Mouse (Mus musculus) midbrain, embryonic 11.5 days (tissue): Measurements from ENCODE around the gene Cbx1. TPM values are rescaled to one million over a fixed set of nuclear protein-coding genes. Genes with fewer than 3 reads are reported as not detected.
A peak's percentile ranks its signal among the peaks of the same experiment; 100 is the strongest.
"Not testable (repeated sequence)": the region's sequence is repeated elsewhere in the genome, so short reads cannot be mapped to it uniquely, and the experiment has no call there.

Source experiments
- ATAC-seq: fragments of 200-750 bp; cut with Nextera tagmentation; 2 replicates; pipeline ENCODE4 v1.8.0; 2017; ENCODE audit warnings: moderate TSS enrichment, moderate library complexity; ENCODE audit not compliant: low FRiP score
- DNase-seq: peaks from one replicate; pipeline ENCODE4 v3.0.0; 2015; ENCODE audit warnings: low spot score; ENCODE audit errors: missing footprints
- H3K27ac ChIP-seq: fragments of 300-500 bp; sonication (generic); 2 replicates; pipeline ENCODE4 v1.5.1; 2014; ENCODE audit warnings: low read depth, low read length
- H3K27me3 ChIP-seq: fragments of 300-500 bp; sonication (generic); 2 replicates; pipeline ENCODE4 v1.6.1; 2014; ENCODE audit warnings: mild to moderate bottlenecking, low read length, moderate library complexity, mixed read lengths; ENCODE audit not compliant: control insufficient read depth, insufficient read depth
- H3K36me3 ChIP-seq: fragments of 300-500 bp; sonication (generic); 2 replicates; pipeline ENCODE4 v1.6.1; 2014; ENCODE audit warnings: mild to moderate bottlenecking, low read length, moderate library complexity, mixed read lengths; ENCODE audit not compliant: control insufficient read depth, insufficient read depth
- H3K4me1 ChIP-seq: fragments of 300-500 bp; sonication (generic); 2 replicates; pipeline ENCODE4 v1.6.1; 2014; ENCODE audit warnings: low read length; ENCODE audit not compliant: control insufficient read depth, insufficient read depth
- H3K4me2 ChIP-seq: fragments of 300-500 bp; sonication (generic); 2 replicates; pipeline ENCODE4 v1.6.1; 2014; ENCODE audit warnings: mild to moderate bottlenecking, moderate library complexity
- H3K4me3 ChIP-seq: fragments of 300-500 bp; sonication (generic); 2 replicates; pipeline ENCODE4 v1.5.1; 2014; ENCODE audit warnings: low read depth, low read length
- H3K9ac ChIP-seq: fragments of 300-500 bp; sonication (generic); 2 replicates; pipeline ENCODE4 v1.6.1; 2014; ENCODE audit warnings: low read length
- H3K9me3 ChIP-seq: fragments of 300-500 bp; sonication (generic); 2 replicates; pipeline ENCODE4 v1.6.1; 2016; ENCODE audit warnings: low read length; ENCODE audit not compliant: control insufficient read depth
- WGBS: fragments of 180-500 bp; shearing (Covaris S2); extraction: QIAGEN DNeasy Blood & Tissue Kit; methylation state at CpG from one replicate; pipeline ENCODE4 v1.1.7; 2014; 5-methylcytosine and 5-hydroxymethylcytosine counted together
- polyA plus RNA-seq: library from polyadenylated mRNA; unstranded; fragments of >200 nt; fragmentation: Nextera tagmentation; extraction: Ambion mirVana; gene quantifications from 2 replicates; pipeline ENCODE4 v1.2.1, GENCODE M21; 2014

Cbx1 gene
- polyA plus RNA-seq, 1 experiment from 2014 or later: 167 TPM

DNA sequence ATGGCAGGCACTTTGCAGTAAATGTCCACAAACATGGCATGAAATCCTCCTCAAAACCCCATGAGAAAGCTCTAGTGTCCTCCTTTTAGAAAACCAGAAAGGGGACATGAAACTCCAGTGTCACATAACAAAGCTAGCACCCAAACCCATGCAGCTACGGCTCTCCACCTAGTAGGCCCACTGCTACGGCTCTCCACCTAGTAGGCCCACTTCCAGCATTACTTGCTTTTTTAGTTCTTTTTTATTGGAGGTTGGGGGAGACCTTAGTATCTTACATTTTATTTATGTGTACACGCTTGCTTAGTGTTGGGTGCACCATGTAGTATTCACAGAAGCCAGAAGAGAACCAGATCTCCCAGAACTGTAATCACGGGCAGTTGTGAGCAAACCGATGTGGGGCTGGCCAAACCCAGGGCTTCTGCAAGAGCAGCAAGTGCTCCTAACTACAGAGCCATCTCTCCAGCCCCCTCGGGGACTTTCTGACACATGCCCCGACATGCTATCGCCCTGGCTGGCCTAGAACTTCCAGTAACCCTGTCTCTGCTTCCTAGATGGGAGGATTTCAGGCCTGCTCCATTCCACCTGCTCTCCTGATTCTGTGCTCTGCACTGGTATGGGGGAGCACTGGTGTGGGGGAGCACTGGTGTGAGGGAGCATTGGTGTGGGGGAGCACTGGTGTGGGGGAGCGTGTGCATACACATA lies 17.5 kb upstream of the Cbx1 start:
- Histone ChIP-seq H3K4me1 (peaks cover 22% of the 10 kb centered on the region), H3K4me2 (no peak overlapping the region), H3K27me3 (no peaks in the 10 kb centered on the region), H3K27ac (no peak overlapping the region), H3K9me3 (no peaks in the 10 kb centered on the region), H3K36me3 (peaks cover 7% of the 10 kb centered on the region; the same call in 1 of the 2 replicates), H3K4me3 (no peak overlapping the region), H3K9ac (no peak overlapping the region)
- 95% methylated on average over 9 of the region's 9 CpGs for WGBS
- DNase-seq (no peak), ATAC-seq (no peak)

DNA sequence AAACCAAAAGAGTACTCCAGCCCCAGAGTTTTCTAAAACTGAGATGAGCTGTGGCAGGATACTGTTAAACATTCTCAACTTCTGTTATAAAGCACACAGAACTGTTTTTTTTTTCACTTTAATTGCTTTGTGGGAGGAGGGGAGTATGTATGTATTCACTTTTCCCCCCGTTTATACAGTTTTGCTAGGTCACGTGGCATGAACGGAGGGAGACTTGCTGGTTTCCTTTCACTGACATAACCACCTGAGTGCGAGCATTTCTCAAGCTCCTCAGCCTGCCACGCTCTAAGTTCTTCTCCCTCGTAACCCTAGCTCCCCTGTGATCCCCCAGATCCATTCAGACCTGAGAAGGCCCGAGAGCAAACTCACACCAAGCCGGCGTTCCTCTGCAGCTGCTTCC lies 16.5 kb upstream of the Cbx1 start:
- no peak for ATAC-seq

DNA sequence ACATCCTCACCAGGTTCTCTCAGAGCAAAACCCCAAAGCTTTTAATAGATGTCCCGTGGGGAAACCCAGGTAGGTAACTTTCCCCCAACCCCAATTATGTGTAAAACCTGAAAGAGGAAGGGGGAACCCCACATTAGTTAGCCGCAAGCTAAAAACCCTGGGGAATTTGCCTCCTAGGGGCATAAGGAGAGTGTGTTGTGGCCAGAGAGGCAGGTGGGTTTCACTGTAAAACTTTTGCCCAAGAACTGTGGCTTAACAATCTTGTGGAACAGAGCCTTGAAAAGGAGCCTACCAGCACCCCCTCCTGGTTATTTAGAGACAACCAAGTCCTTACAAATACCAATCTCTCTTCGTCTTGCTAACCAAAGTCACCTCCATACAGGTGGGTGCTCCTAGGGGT lies 14.4 kb upstream of the Cbx1 start:
- Histone ChIP-seq H3K4me1 (peaks cover 10% of the 10 kb centered on the region), H3K9me3 (no peaks in the 10 kb centered on the region), H3K4me2 (no peak overlapping the region), H3K9ac (no peak overlapping the region), H3K36me3 (peaks cover 7% of the 10 kb centered on the region; the same call in 1 of the 2 replicates), H3K27me3 (no peaks in the 10 kb centered on the region), H3K27ac (no peak overlapping the region), H3K4me3 (no peak overlapping the region)
- no peak for ATAC-seq
- DNase-seq: no peak
- WGBS: 82% methylated on average over 3 of the region's 3 CpGs

More for the DNA sequence above, 16.5 kb upstream of the Cbx1 start:
- Histone ChIP-seq H3K4me1 (peaks cover 19% of the 10 kb centered on the region), H3K4me3 (no peak overlapping the region), H3K36me3 (peaks cover 7% of the 10 kb centered on the region; the same call in 1 of the 2 replicates), H3K9me3 (no peaks in the 10 kb centered on the region), H3K9ac (no peak overlapping the region), H3K27ac (no peak overlapping the region), H3K27me3 (no peaks in the 10 kb centered on the region), H3K4me2 (no peak overlapping the region)
- WGBS: 92% methylated on average over 9 of the region's 9 CpGs
- no peak for DNase-seq

DNA sequence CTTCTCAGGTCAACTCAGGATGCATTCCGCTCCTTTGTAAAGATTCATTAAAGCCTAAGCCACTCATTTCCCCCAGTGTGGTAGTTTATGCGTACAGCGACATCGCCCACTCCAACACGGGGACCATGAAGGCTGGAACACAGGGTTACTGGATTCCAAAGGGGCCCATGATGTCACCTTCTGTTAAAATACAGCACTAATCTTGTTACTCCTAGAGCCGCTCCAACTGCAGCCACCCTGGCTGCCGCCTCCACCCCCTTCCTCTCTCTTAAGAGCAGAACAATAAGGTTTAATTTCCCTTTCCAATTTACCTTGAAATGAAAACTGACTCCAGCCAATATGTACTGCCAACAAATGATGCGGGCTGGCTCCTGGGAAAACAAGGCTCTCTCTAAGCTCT lies 13.9 kb upstream of the Cbx1 start:
- H3K9me3 ChIP-seq: no peaks in the 10 kb centered on the region
- DNase-seq (no peak), ATAC-seq (no peak)
- peaks cover 10% of the 10 kb centered on the region for H3K4me1 ChIP-seq
- H3K4me3 ChIP-seq: no peak overlapping the region
- H3K9ac ChIP-seq: no peak overlapping the region
- H3K4me2 ChIP-seq: no peak overlapping the region
- H3K36me3 ChIP-seq: peaks cover 7% of the 10 kb centered on the region; the same call in 1 of the 2 replicates
- H3K27me3 ChIP-seq: no peaks in the 10 kb centered on the region
- no peak overlapping the region for H3K27ac ChIP-seq
- 89% methylated on average over 8 of the region's 8 CpGs for WGBS

DNA sequence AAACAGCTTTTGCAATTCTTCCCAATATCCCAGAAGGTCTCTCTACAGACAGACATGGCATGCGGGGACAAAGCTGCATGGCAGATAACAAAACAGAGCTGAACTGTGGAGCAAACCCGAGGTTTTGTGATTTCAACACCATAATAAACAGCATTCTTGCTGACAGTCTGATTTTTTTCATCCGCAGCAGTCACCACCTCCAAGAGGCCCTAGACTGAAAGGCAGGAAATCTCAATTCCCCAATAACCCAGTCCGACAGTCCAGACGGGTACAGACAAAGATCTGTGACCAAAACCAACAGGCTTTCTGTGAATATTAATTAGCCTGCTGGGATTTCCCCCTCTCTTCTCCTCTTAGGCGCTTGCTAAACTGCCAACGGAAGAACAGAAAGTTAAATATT lies 13.3 kb upstream of the Cbx1 start:
- WGBS: 80% methylated on average over 7 of the region's 7 CpGs
- no peak overlapping the region for H3K4me2 ChIP-seq
- no peak for ATAC-seq

DNA sequence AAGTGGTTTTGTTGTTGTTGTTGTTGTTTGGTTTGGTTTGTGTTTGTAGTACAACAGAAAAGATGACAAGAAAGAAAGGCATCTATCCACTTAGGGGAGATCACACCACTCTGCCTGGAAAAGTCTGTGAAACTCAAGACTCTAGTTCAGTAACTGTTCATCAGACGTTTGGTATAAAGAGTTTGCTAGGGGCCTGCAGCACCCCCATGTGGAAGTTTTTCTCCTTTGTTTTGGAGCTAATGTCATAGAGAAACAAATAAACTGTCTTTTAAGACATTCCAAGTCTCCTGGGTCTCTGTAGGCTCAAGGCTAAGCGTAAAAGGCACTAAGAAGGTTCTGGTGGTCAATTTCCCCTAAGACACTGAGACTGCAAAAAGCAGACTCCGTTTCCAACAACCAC lies 12.9 kb upstream of the Cbx1 start:
- no peak for DNase-seq
- Histone ChIP-seq H3K9me3 (no peaks in the 10 kb centered on the region), H3K27me3 (no peaks in the 10 kb centered on the region), H3K4me3 (peak overlapping the region; percentile 44; the same call in 1 of the 2 replicates), H3K4me1 (peaks cover 10% of the 10 kb centered on the region), H3K36me3 (peaks cover 3% of the 10 kb centered on the region; the same call in 1 of the 2 replicates), H3K27ac (no peak overlapping the region), H3K9ac (no peak overlapping the region), H3K4me2 (peak overlapping the region; percentile 85)
- WGBS: 49% methylated on average over 3 of the region's 3 CpGs
- ATAC-seq: no peak

More for the DNA sequence above, 13.3 kb upstream of the Cbx1 start:
- H3K9me3 ChIP-seq: no peaks in the 10 kb centered on the region
- H3K9ac ChIP-seq: no peak overlapping the region
- peaks cover 10% of the 10 kb centered on the region for H3K4me1 ChIP-seq
- H3K27ac ChIP-seq: no peak overlapping the region
- no peak for DNase-seq
- H3K27me3 ChIP-seq: no peaks in the 10 kb centered on the region
- peaks cover 3% of the 10 kb centered on the region; the same call in 1 of the 2 replicates for H3K36me3 ChIP-seq
- H3K4me3 ChIP-seq: no peak overlapping the region

DNA sequence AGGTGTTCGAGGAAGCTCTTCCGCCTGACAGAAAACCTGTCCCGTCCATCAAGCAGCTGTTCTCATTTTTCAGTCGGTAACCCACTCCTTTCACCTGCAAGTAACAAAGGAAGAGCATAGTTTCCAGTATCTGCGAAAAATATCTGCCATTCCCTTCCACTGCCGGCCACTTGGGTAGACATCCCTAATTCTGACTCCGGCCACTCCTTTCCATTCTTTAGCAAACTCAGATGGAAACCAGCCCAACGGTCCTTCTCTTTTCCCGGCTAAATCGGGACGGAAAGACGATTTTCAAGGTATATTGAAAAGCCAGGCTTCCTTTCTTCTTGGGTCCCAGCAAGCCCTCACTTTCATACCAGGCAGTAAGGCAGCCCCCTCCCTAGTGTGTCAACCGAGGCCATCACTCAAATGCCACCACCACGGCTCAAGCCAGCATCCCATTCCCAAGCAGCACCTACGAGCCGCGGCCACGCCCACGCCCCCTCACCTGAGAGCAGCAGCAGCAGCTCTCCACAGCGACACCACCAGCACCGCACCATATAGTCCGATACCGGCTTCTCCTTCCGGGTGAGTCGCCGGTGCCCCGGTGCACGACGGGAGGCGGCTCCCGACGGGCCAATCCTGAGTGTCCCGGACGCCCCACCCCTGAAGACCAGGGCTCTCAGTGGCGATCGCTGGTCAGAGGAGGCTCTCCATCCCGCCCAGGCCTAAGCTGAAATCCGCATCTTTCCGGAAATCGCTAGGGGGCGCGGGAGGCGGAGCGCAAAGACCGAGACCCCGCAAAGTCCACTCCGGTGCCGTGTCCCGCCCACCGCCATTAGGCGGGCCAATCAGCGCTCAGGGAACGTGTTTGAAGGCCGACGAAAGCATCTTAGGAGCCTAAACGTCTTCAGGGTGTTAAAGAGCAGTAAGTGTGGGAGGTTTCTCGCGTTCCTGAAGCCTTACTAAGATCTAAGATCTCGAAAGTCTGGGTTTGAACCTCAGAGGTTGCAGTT lies 11.7 kb upstream of the Cbx1 start, which contains the start of gene Snx11:
Gene Snx11, minus strand, starts transcription at position 592 of the 995 bp plus-strand sequence.
- peaks cover 10% of the 10 kb centered on the region for H3K4me1 ChIP-seq
- H3K4me2 ChIP-seq: peak within 1 kb of the TSS; percentile 85
- DNase-seq (peak; percentile 99), ATAC-seq (peak; percentile 100)
- peaks cover 3% of the 10 kb centered on the region; the same call in 1 of the 2 replicates for H3K36me3 ChIP-seq
- H3K4me3 ChIP-seq: peak within 1 kb of the TSS; percentile 44
- H3K9me3 ChIP-seq: no peaks in the 10 kb centered on the region
- H3K9ac ChIP-seq: peak within 1 kb of the TSS; percentile 53
- no peaks in the 10 kb centered on the region for H3K27me3 ChIP-seq
- 1% methylated on average over 59 of the region's 59 CpGs for WGBS
- no peak within 1 kb of the TSS; the same call in 1 of the 2 replicates for H3K27ac ChIP-seq

DNA sequence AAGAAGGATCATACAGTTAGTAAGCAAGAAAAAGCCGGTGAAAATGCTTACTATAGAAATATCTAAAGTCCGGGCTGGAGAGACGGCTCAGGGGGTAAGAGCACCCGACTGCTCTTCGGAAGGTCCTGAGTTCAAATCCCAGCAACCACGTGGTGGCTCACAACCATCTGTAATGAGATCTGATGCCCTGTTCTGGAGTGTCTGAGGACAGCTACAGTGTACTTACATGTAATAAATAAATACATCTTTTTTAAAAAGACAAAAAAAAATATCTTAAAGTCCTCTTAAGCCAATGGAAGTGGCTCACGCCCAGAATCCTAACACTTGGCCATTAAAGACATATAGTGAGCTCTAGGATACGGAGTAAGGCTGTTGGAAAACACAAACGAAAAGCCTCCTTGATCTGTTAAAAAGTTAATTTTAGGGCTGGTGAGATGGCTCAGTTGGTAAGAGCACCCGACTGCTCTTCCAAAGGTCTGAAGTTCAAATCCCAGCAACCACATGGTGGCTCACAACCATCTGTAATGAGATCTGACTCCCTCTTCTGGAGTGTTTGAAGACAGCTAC lies 10.8 kb upstream of the Cbx1 start:
- H3K27ac ChIP-seq, H3K9me3 ChIP-seq, H3K27me3 ChIP-seq, H3K36me3 ChIP-seq, ATAC-seq, DNase-seq: not testable (repeated sequence)
- Histone ChIP-seq H3K9ac (peak overlapping the region; percentile 53; the same call in 1 of the 2 replicates), H3K4me3 (peak overlapping the region; percentile 44), H3K4me2 (peak overlapping the region; percentile 85), H3K4me1 (peaks cover 10% of the 10 kb centered on the region)
- WGBS: 71% methylated on average over 10 of the region's 10 CpGs
